Mouse (Mus musculus) left cerebral cortex, adult 9 months (tissue): ENCODE measurements at regions not wholly inside any gene's neighbourhood (a gene's known extent, or its start where the extent isn't known, plus 50 kb on each side); places are given as distances from the start of the nearest gene placed in this dataset.

Experiments
- DNase-seq, 2 experiments: peaks; one replicate each; pipeline ENCODE4 v3.0.0; 2022; ENCODE audit warnings: low spot score in 2 of 2

GRCm38 (mm10) chr13:71874986-71875385, 88.5 kb downstream of the Irx1 start:
- DNase-seq = no peak

- no peak for DNase-seq
These were observed 94.8 kb downstream of the Irx1 start for GRCm38 (mm10) chr13:71868763-71869162.

GRCm38 (mm10) chr13:71853426-71854025, 110.0 kb downstream of the Irx1 start:
- peak in 1 of 2 experiments; percentile 12 for DNase-seq

- no peak for DNase-seq
These were observed 159.2 kb downstream of the Irx1 start for GRCm38 (mm10) chr13:71804032-71804958.

DNA sequence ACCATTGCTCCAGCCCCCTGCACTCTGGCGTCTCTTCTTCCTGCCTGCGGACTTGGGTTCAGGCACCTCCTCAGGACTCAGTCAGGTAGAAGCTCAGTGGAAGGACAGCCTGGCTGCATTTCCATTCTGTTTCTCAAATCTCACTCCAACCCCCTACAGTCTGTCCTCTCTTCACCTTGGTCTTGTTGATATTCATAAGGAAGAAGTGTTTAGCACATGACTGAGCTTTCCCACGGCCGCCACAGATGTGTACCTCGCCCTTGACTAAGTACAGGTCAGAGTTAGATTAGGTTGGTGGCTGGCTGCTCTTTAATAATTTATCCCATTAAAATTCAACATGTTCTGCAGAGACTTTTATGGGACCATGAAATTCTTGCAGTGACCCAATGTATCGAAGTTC, 165.2 kb downstream of the Irx1 start:
- DNase-seq = no peak

- no peak for DNase-seq
These were observed 178.8 kb downstream of the Irx1 start for GRCm38 (mm10) chr13:71784740-71785139.

DNA sequence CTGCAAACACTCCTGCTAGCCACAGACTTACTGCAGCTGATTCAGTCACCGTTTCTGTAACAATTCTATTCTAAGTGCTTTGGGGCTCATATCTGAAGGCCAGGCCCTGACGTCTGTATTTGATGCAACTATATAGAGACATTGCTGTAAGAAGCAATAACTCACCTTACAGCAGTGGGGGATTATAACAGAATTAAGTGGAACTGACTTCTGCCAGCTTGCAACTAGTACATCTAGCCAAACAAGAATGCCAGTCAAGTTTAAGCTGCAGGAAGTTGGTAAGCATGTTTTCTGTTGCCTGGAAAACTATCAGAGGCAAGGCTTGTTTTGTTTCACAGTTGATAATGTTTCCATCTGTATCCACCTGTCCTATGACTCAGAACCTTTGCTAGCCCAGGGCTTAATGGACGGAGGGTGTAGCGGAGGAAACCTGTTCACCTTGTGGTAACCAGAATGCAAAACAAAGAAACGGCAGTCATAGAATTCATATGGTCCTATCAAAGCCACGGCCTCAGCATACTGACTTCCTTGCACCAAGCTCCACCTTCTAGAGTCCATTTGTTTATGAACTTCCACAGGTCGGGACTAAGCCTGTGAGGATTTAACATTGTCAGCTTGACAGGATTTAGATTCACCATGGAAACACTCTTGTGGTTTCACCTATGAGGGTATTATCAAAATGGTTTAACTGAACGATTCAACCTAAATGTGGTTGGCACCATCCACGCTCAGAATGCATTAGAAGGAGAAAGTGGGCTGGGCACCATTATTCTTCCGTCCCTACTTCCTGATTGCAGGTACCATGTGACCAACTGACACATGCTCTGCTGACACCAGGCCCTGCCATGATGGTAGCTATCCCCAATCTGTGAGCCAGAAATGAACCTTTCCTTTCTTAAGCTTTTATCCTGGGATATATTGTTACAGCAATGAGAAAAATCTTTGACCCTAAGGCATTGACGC, 216.2 kb downstream of the Irx1 start:
- DNase-seq = no peak

DNA sequence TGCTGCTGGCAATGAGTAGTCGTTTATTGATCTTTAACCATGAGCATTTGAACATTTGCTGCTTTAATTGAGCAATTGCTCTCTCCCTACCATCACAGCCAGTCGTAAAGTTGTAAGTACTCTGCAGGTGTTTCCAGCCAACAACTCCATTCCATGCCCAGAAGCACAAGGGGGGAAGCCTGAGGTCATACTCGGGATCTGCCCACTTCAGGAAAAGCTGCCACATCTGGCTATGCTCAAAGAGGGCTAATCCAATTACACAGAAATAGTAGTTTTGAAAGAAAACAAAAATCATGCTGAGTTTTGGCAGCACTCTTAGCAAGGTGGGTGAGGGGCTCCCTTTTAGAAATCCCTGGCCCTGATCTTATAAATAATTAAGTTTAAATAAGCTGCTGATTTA, 217.0 kb downstream of the Irx1 start:
- DNase-seq = no peak

DNA sequence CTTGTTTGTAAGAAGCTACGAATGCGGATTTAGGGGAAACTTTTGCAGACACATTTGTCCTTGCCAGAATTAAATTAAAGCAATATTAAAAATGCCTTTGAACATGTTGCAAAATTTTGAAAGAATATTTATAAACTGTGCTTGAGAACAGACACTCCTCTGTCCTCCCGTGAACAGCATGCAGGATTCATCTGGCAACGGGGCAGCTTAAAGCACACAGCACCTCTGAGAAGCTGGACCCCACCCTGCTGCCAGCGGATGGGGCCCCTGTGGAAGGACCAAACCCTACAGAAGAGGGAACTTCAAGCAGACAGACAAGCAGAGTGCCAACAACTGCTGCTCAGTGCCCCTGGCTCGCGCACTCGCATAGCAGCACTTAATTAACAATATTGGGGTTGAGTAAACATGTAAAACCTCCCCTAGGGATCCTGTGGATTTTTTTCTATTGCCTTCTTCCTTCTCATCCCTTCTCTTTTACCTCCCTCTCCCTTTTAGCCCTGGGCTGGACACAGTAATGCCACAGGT, 226.6 kb downstream of the Irx1 start:
- no peak for DNase-seq

DNA sequence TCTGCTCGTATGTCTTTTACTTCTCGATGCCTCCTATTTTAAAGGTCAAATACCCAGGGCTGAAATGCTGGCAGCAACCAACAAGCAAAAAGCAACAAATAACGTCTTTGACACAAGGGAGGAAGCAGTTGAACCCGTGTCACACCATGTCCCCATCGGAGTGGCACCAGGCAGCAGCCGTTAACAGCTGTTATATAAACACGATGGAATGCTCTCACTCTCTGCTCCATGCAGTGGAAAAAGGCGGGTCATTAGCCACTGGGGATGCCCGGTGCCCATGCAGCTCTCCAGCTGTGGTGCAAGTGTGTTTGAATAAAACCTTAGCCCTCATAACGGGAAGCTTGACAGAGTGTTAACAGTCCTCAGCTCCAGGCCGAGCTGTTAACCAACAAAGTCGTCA, 229.3 kb downstream of the Irx1 start:
- DNase-seq = no peak

- DNase-seq = no peak
These were observed 230.2 kb downstream of the Irx1 start for GRCm38 (mm10) chr13:71733360-71733759.

GRCm38 (mm10) chr13:71732903-71733302, 230.6 kb downstream of the Irx1 start:
- DNase-seq = no peak

DNA sequence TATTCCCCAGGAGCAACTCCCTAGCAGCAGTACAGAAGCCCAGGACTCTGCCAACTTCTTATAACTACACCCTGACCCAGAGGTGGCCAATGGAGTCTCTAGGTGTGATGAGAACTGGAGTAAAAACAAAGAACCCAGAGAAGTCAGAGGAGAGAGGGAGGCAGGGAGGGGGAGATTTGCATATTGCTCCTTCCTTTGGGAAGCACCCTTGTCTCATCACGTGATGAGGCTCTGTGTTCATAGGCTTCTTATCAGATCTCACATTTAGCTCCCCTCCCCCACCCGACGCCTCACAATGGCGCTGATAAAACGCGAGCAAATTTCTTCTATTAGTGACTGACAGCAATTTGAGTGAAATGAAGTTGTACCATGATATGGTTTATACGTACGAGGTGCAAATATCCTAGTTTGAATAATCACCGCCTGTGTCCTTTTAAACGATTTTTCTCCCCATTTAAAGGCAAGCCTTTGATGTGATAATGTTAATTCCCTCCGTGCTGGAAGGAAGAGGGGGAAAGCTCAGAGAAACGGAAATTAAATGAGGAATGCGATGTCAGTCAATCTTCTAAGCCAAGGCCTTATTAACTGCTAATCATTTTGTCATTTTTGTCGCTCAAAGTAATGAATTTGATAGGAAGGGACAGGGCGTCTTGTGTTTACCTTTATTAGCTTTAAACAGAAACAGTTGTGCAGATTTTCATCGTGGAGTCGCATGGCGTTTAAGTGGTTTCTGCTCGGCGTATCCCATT, 273.3 kb downstream of the Irx1 start:
- no peak for DNase-seq

DNA sequence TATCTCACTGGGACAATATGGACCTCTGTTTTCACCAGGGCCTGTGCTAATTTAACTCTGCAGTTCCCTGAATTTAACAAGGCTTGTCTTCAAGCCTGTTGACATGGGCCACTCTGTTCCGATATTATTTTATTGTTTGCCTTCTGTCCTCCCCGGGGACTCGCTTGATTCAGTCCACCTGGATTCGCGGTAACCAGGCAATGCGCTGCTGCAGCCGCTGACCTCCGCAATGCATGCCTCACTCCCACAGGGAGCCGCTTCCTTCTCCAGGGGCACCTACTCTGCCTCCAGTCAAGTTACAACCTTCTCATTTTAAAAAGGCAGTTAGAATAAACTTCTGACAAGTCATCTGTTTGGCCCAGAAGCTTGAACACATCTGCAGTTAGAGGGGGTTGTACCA, 274.3 kb downstream of the Irx1 start:
- DNase-seq = no peak

DNA sequence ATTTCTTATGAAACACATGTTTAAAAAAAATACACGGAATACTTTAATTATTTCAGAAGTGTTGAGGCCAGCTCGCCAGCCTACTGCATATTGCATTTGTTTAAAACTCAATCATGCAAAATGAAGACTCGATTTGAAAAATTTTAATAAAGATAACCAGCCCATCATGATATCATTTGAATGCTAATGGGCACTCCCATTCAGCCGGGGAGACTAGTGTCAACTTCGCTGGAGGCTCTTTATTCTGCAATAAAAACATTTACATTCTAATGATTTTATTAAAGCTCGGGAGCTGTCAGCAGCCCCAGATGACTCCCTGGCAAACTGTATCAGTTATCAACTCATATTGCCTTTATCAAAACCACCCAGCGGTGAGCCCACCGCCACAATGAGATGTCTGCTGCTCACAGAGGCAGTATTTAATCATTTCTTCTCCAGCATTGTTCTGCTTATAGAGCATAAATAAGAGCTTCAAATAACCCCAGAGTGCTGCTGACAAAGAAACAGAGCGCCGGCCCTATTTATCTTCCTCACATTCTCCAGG, 287.4 kb downstream of the Irx1 start:
- DNase-seq = no peak

- DNase-seq = no peak
These were observed 293.4 kb downstream of the Irx1 start for GRCm38 (mm10) chr13:71669956-71670739.

GRCm38 (mm10) chr13:71668256-71668655, 295.3 kb downstream of the Irx1 start:
- no peak for DNase-seq

GRCm38 (mm10) chr13:71665221-71665916, 298.2 kb downstream of the Irx1 start:
- no peak for DNase-seq

DNA sequence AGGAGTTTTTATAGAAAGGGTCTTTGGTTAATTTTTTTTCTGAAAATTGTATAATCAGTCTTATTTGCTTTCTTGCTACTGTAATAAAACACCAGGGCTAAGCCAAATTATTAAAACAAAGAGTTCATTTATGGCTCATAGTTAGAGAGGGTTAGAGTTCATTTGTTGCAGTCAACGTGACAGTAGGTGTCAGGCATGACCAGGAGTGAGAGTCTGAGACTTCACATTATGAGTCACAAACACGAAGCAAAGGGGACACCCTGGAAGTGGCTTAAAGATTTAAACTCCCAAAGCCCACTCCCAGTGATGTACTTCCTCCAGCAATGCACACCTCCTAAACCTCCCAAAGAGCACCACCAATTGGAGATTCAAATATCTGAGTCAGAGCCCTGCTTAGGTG, 305.6 kb downstream of the Irx1 start:
- no peak for DNase-seq
